Comparison of ENCODE assay signal across 8 mouse cellular contexts in the genomic region with DNA sequence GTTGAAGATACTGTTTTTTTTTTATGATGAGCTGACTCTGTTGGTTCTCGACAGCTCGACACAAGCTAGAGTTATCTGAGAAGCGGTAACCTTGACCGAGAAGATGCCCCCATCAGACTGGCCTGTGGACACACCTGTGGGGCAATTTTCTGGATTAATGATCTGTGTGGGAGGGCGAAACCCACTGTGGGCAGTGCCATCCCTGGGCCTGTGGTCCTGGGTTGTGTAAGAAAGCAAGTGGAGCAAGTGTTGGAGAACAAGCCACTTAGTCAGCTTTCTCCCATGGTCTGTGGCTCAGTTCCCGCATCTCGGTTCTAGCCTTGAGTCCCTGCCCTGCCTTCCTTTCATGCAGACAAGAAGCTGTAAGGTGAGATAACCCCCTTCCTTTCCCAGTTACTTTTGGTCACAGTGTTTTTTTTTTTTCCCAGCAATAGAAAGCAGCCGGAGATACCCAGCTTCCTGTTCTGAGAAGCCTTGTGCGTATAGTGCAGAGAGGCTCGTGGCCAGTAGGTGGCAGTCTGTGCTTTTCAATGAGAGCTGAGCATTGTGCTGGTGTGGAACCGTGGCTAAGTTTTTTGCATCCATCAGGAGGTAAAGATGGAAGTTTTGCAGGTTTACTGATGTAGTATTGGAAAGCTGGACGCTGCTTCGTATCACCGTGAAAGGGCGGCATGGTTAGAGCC. TPM values are rescaled to one million over a fixed set of nuclear protein-coding genes. Genes with fewer than 3 reads are reported as not detected.
DNase-seq lines count a peak whose midpoint lies in the region; ATAC-seq lines count a peak whose summit lies in the region.

No protein-coding gene starts in this region.

- no peak overlapping the region for H3K4me2 ChIP-seq in embryonic facial prominence, embryonic 14.5 days (ENCODE audit: low read depth, low read length)
- H3K4me2 ChIP-seq in limb, embryonic 12.5 days: no peak overlapping the region
- no peak overlapping the region for H3K4me2 ChIP-seq in midbrain, embryonic 15.5 days

- DNase-seq in 416B (ENCODE audit: low read depth): peak; percentile 72
- peak; percentile 81 to 85 for DNase-seq in adrenal gland, postnatal 36 days
- peak; percentile 90 for DNase-seq in embryonic facial prominence, embryonic 14.5 days (ENCODE audit: low spot score)
- DNase-seq in heart, adult 8-10 months (ENCODE audit: low spot score): peak; percentile 71
- peak; percentile 67 to 84 for DNase-seq in kidney, adult 8-10 months
- DNase-seq in spleen, adult 18-20 months: peak; percentile 50 to 73

- H3K4me1 ChIP-seq in embryonic facial prominence, embryonic 14.5 days (ENCODE audit: control insufficient read depth, insufficient read depth, low read length): no peaks in the 10 kb centered on the region
- no peaks in the 10 kb centered on the region for H3K4me1 ChIP-seq in limb, embryonic 12.5 days (replicated peaks)
- H3K4me1 ChIP-seq in midbrain, embryonic 15.5 days: no peaks in the 10 kb centered on the region

- no peaks in the 10 kb centered on the region for H3K36me3 ChIP-seq in embryonic facial prominence, embryonic 14.5 days (ENCODE audit: control insufficient read depth, insufficient read depth, low read length)
- H3K36me3 ChIP-seq in limb, embryonic 12.5 days: peaks cover 8% of the 10 kb centered on the region; the same call in 1 of the 2 replicates
- no peaks in the 10 kb centered on the region for H3K36me3 ChIP-seq in midbrain, embryonic 15.5 days (replicated peaks)

- H3K27me3 ChIP-seq in embryonic facial prominence, embryonic 14.5 days (replicated peaks; ENCODE audit: control insufficient read depth, insufficient read depth, low read length): no peaks in the 10 kb centered on the region
- H3K27me3 ChIP-seq in limb, embryonic 12.5 days: no peaks in the 10 kb centered on the region
- no peaks in the 10 kb centered on the region for H3K27me3 ChIP-seq in midbrain, embryonic 15.5 days (replicated peaks)

- peak; percentile 79 for ATAC-seq in embryonic facial prominence, embryonic 14.5 days (ENCODE audit: low read depth)
- ATAC-seq in limb, embryonic 12.5 days (ENCODE audit: insufficient number of reproducible peaks, insufficient read depth, low FRiP score, low TSS enrichment, low read depth): peak; percentile 79; the same call in 1 of the 2 replicates
- peak; percentile 96 for ATAC-seq in midbrain, embryonic 15.5 days (replicated peaks)

- no peaks in the 10 kb centered on the region for H3K9me3 ChIP-seq in embryonic facial prominence, embryonic 14.5 days (ENCODE audit: control insufficient read depth, low read length)
- peaks cover 8% of the 10 kb centered on the region; the same call in 1 of the 2 replicates for H3K9me3 ChIP-seq in limb, embryonic 12.5 days
- H3K9me3 ChIP-seq in midbrain, embryonic 15.5 days: no peaks in the 10 kb centered on the region

- 50% methylated on average over 15 of the region's 15 CpGs for WGBS in embryonic facial prominence, embryonic 14.5 days
- 55% methylated on average over 15 of the region's 15 CpGs for WGBS in limb, embryonic 12.5 days
- WGBS in midbrain, embryonic 15.5 days: 54% methylated on average over 15 of the region's 15 CpGs

- H3K9ac ChIP-seq in embryonic facial prominence, embryonic 14.5 days (ENCODE audit: low read depth, low read length): no peak overlapping the region
- no peak overlapping the region for H3K9ac ChIP-seq in limb, embryonic 12.5 days (replicated peaks)
- H3K9ac ChIP-seq in midbrain, embryonic 15.5 days: no peak overlapping the region

- no peak overlapping the region for H3K4me3 ChIP-seq in embryonic facial prominence, embryonic 14.5 days (ENCODE audit: low read depth, low read length)
- no peak overlapping the region for H3K4me3 ChIP-seq in limb, embryonic 12.5 days (replicated peaks)
- no peak overlapping the region for H3K4me3 ChIP-seq in midbrain, embryonic 15.5 days

- H3K27ac ChIP-seq in embryonic facial prominence, embryonic 14.5 days (replicated peaks; ENCODE audit: low read depth, low read length): no peak overlapping the region
- H3K27ac ChIP-seq in limb, embryonic 12.5 days: no peak overlapping the region
- no peak overlapping the region for H3K27ac ChIP-seq in midbrain, embryonic 15.5 days

RNA-seq across cellular contexts. Expression of a gene that starts 31.8 kb away (rescaled TPM):
- total RNA-seq in adrenal gland, postnatal 36 days (2021): 10 to 100 TPM; 61.3 to 84.7 TPM
- 41.6 and 46.6 TPM in 2 replicates for polyA plus RNA-seq in embryonic facial prominence, embryonic 14.5 days (2014; fragmentation: Nextera tagmentation; extraction: Ambion mirVana)
- 100 to 1,000 TPM; 103 to 114 (median 108) TPM for total RNA-seq in heart, adult 8-10 months (2022)
- 60.9 and 62.1 TPM in 2 replicates for polyA plus RNA-seq in limb, embryonic 12.5 days (2016; fragmentation: Nextera tagmentation; extraction: Ambion mirVana)
- 28.6 and 28.7 TPM in 2 replicates for polyA plus RNA-seq in midbrain, embryonic 15.5 days (2015; fragmentation: Nextera tagmentation; extraction: Ambion mirVana)
